In genomic region chr1:133713009-133713370, GRCm38 (mm10) we compare ENCODE assay signal across 11 mouse cellular contexts. TPM values are rescaled to one million over a fixed set of nuclear protein-coding genes. Genes with fewer than 3 reads are reported as not detected.
DNase-seq lines count a peak whose midpoint lies in the region; ATAC-seq lines count a peak whose summit lies in the region.
"Had no signal": no experiment of that assay in that cellular context is flagged by ENCODE, and none has a peak within 500 bp of the region (broad histone marks: within the 10 kb centered on the region; RNA-seq: fewer than 3 reads in every experiment).

No protein-coding gene starts in this region.

- no peak overlapping the region for H3K4me3 ChIP-seq in midbrain, embryonic 14.5 days (replicated peaks; ENCODE audit: low read depth, low read length)
- no peak overlapping the region for H3K4me3 ChIP-seq in midbrain, embryonic 15.5 days
- no peak overlapping the region for H3K4me3 ChIP-seq in embryonic facial prominence, embryonic 15.5 days (replicated peaks)
- H3K4me3 ChIP-seq in lung, embryonic 16.5 days (ENCODE audit: low read length) = no peak overlapping the region
- H3K4me3 ChIP-seq in heart, embryonic 12.5 days = no peak overlapping the region

- H3K4me2 ChIP-seq in midbrain, embryonic 14.5 days (ENCODE audit: low read length) = no peak overlapping the region
- no peak overlapping the region for H3K4me2 ChIP-seq in midbrain, embryonic 15.5 days
- no peak overlapping the region for H3K4me2 ChIP-seq in embryonic facial prominence, embryonic 15.5 days (replicated peaks)
- no peak overlapping the region for H3K4me2 ChIP-seq in lung, embryonic 16.5 days (ENCODE audit: low read depth, low read length)
- no peak overlapping the region for H3K4me2 ChIP-seq in heart, embryonic 12.5 days

- no peak for ATAC-seq in midbrain, embryonic 14.5 days (ENCODE audit: low FRiP score, low TSS enrichment)
- ATAC-seq in midbrain, embryonic 15.5 days (replicated peaks) = no peak
- no peak for ATAC-seq in embryonic facial prominence, embryonic 15.5 days (ENCODE audit: insufficient number of reproducible peaks, low FRiP score, low TSS enrichment, low read depth)
- 0 out of 2 replicates have a peak, but pooled peaks have one; percentile 18 for ATAC-seq in lung, embryonic 16.5 days (ENCODE audit: low read depth)
- ATAC-seq in heart, embryonic 12.5 days (ENCODE audit: insufficient number of reproducible peaks, low FRiP score) = no peak

- no peaks in the 10 kb centered on the region for H3K27me3 ChIP-seq in midbrain, embryonic 14.5 days (ENCODE audit: control insufficient read depth, insufficient read depth, low read length)
- H3K27me3 ChIP-seq in midbrain, embryonic 15.5 days (replicated peaks) = no peaks in the 10 kb centered on the region
- H3K27me3 ChIP-seq in embryonic facial prominence, embryonic 15.5 days = no peaks in the 10 kb centered on the region
- H3K27me3 ChIP-seq in lung, embryonic 16.5 days (ENCODE audit: control insufficient read depth, insufficient read depth, low read depth, low read length) = no peaks in the 10 kb centered on the region
- H3K27me3 ChIP-seq in heart, embryonic 12.5 days (replicated peaks) = no peaks in the 10 kb centered on the region

- H3K27ac ChIP-seq in midbrain, embryonic 14.5 days (replicated peaks; ENCODE audit: low read depth, low read length) = no peak overlapping the region
- H3K27ac ChIP-seq in midbrain, embryonic 15.5 days = no peak overlapping the region
- peak overlapping the region; percentile 51; the same call in 1 of the 2 replicates for H3K27ac ChIP-seq in embryonic facial prominence, embryonic 15.5 days (replicated peaks)
- no peak overlapping the region for H3K27ac ChIP-seq in lung, embryonic 16.5 days (ENCODE audit: low read length)
- no peak overlapping the region for H3K27ac ChIP-seq in heart, embryonic 12.5 days (ENCODE audit: poor library complexity, severe bottlenecking)

- H3K4me1 ChIP-seq in midbrain, embryonic 14.5 days (ENCODE audit: control insufficient read depth, insufficient read depth, low read length) = peaks cover 6% of the 10 kb centered on the region; the same call in 1 of the 2 replicates
- H3K4me1 ChIP-seq in midbrain, embryonic 15.5 days = peaks cover 6% of the 10 kb centered on the region; the same call in 1 of the 2 replicates
- peaks cover 21% of the 10 kb centered on the region for H3K4me1 ChIP-seq in embryonic facial prominence, embryonic 15.5 days
- peaks cover 9% of the 10 kb centered on the region; the same call in 1 of the 2 replicates for H3K4me1 ChIP-seq in lung, embryonic 16.5 days (replicated peaks; ENCODE audit: control insufficient read depth, insufficient read depth, low read length)
- H3K4me1 ChIP-seq in heart, embryonic 12.5 days (replicated peaks) = peaks cover 4% of the 10 kb centered on the region; the same call in 1 of the 2 replicates

- H3K9ac ChIP-seq in midbrain, embryonic 14.5 days (replicated peaks; ENCODE audit: low read length) = no peak overlapping the region
- H3K9ac ChIP-seq in midbrain, embryonic 15.5 days = no peak overlapping the region
- H3K9ac ChIP-seq in embryonic facial prominence, embryonic 15.5 days = no peak overlapping the region
- no peak overlapping the region for H3K9ac ChIP-seq in lung, embryonic 16.5 days (ENCODE audit: low read length)
- H3K9ac ChIP-seq in heart, embryonic 12.5 days = no peak overlapping the region

- no peaks in the 10 kb centered on the region for H3K9me3 ChIP-seq in midbrain, embryonic 14.5 days (ENCODE audit: control insufficient read depth, low read length)
- no peaks in the 10 kb centered on the region for H3K9me3 ChIP-seq in midbrain, embryonic 15.5 days
- no peaks in the 10 kb centered on the region for H3K9me3 ChIP-seq in embryonic facial prominence, embryonic 15.5 days (replicated peaks)
- H3K9me3 ChIP-seq in lung, embryonic 16.5 days (ENCODE audit: control insufficient read depth, low read length) = no peaks in the 10 kb centered on the region
- H3K9me3 ChIP-seq in heart, embryonic 12.5 days (replicated peaks) = no peaks in the 10 kb centered on the region

- peaks cover 11% of the 10 kb centered on the region; the same call in 1 of the 2 replicates for H3K36me3 ChIP-seq in midbrain, embryonic 14.5 days (ENCODE audit: control insufficient read depth, insufficient read depth, low read length)
- no peaks in the 10 kb centered on the region; the same call in 1 of the 2 replicates for H3K36me3 ChIP-seq in midbrain, embryonic 15.5 days (replicated peaks)
- H3K36me3 ChIP-seq in embryonic facial prominence, embryonic 15.5 days = peaks cover 23% of the 10 kb centered on the region
- no peaks in the 10 kb centered on the region for H3K36me3 ChIP-seq in lung, embryonic 16.5 days (ENCODE audit: control insufficient read depth, insufficient read depth, low read length)
- peaks cover 64% of the 10 kb centered on the region for H3K36me3 ChIP-seq in heart, embryonic 12.5 days

- 36% methylated on average over 2 of the region's 2 CpGs for WGBS in midbrain, embryonic 14.5 days
- WGBS in midbrain, embryonic 15.5 days = 34% methylated on average over 2 of the region's 2 CpGs
- 43% methylated on average over 2 of the region's 2 CpGs for WGBS in embryonic facial prominence, embryonic 15.5 days
- 43% methylated on average over 2 of the region's 2 CpGs for WGBS in lung, embryonic 16.5 days
- 40% methylated on average over 2 of the region's 2 CpGs for WGBS in heart, embryonic 12.5 days

- peak; percentile 15 for DNase-seq in gastrocnemius, adult 18-20 months (ENCODE audit: low spot score)
- no peak for DNase-seq in gastrocnemius, adult 8-10 months (ENCODE audit: low spot score in 2 of 2)
- peak; percentile 48 for DNase-seq in midbrain, embryonic 14.5 days
- DNase-seq in heart, adult 9 months (ENCODE audit: low spot score in 2 of 2) = no peak
- DNase-seq: gastrocnemius, postnatal 10 days; layer of hippocampus, postnatal 36 days; thymus, postnatal 4 days had no signal

RNA-seq across cellular contexts. Expression of gene Lax1, which starts 23.1 kb away (rescaled TPM):
- not detected for total RNA-seq in gastrocnemius, adult 18-20 months (2021)
- total RNA-seq in gastrocnemius, adult 8-10 months (2022) = not detected
- polyA plus RNA-seq in midbrain, embryonic 14.5 days (2014; fragmentation: Nextera tagmentation; extraction: Ambion mirVana) = not detected in 2 replicates
- 0.09 and 0.14 TPM in 2 replicates for polyA plus RNA-seq in midbrain, embryonic 15.5 days (2015; fragmentation: Nextera tagmentation; extraction: Ambion mirVana)
- 0.45 and 0.53 TPM in 2 replicates for polyA plus RNA-seq in embryonic facial prominence, embryonic 15.5 days (2015; fragmentation: Nextera tagmentation; extraction: Ambion mirVana)
- 0.26 and 0.44 TPM in 2 replicates for polyA plus RNA-seq in lung, embryonic 16.5 days (2015; fragmentation: Nextera tagmentation; extraction: Ambion mirVana)
- 0.50 and 0.53 TPM in 2 replicates for polyA plus RNA-seq in heart, embryonic 12.5 days (2016; fragmentation: Nextera tagmentation; extraction: Ambion mirVana)
- total RNA-seq: layer of hippocampus, postnatal 36 days had no signal

RNA-seq across cellular contexts. Expression of gene Gm38394, which starts 51.9 kb away (rescaled TPM):
- 10 to 100 TPM; 25.6 to 26.2 TPM for total RNA-seq in gastrocnemius, adult 18-20 months (2021)
- 10 to 100 TPM; 25.4 to 32.7 (median 26.1) TPM for total RNA-seq in gastrocnemius, adult 8-10 months (2022)
- 5.2 and 6.3 TPM in 2 replicates for polyA plus RNA-seq in midbrain, embryonic 14.5 days (2014; fragmentation: Nextera tagmentation; extraction: Ambion mirVana)
- polyA plus RNA-seq in midbrain, embryonic 15.5 days (2015; fragmentation: Nextera tagmentation; extraction: Ambion mirVana) = 2.6 and 3.1 TPM in 2 replicates
- 5.5 and 6.6 TPM in 2 replicates for polyA plus RNA-seq in embryonic facial prominence, embryonic 15.5 days (2015; fragmentation: Nextera tagmentation; extraction: Ambion mirVana)
- 5.4 TPM in 2 replicates for polyA plus RNA-seq in lung, embryonic 16.5 days (2015; fragmentation: Nextera tagmentation; extraction: Ambion mirVana)
- 6.2 and 6.8 TPM in 2 replicates for polyA plus RNA-seq in heart, embryonic 12.5 days (2016; fragmentation: Nextera tagmentation; extraction: Ambion mirVana)

RNA-seq across cellular contexts. Expression of gene Zbed6, which starts 52.3 kb away (rescaled TPM):
- total RNA-seq in gastrocnemius, adult 18-20 months (2021) = 1 to 10 TPM; 4.8 to 6.1 TPM
- total RNA-seq in gastrocnemius, adult 8-10 months (2022) = 1 to 10 TPM; 5.3 to 9.9 (median 8.6) TPM
- polyA plus RNA-seq in midbrain, embryonic 14.5 days (2014; fragmentation: Nextera tagmentation; extraction: Ambion mirVana) = 0.61 TPM in 1 of 2 replicates, not detected in the other
- polyA plus RNA-seq in midbrain, embryonic 15.5 days (2015; fragmentation: Nextera tagmentation; extraction: Ambion mirVana) = not detected in 2 replicates
- polyA plus RNA-seq in embryonic facial prominence, embryonic 15.5 days (2015; fragmentation: Nextera tagmentation; extraction: Ambion mirVana) = not detected in 2 replicates
- polyA plus RNA-seq in lung, embryonic 16.5 days (2015; fragmentation: Nextera tagmentation; extraction: Ambion mirVana) = not detected in 2 replicates
- polyA plus RNA-seq in heart, embryonic 12.5 days (2016; fragmentation: Nextera tagmentation; extraction: Ambion mirVana) = not detected in 2 replicates

Comparison
In these comparisons a context has a peak if more than half of its experiments do, and no peak if none do; other contexts are left out.
1. DNase-seq: peak in gastrocnemius, adult 18-20 months (single experiment) and midbrain, embryonic 14.5 days (single experiment); none in gastrocnemius, adult 8-10 months (0 of 2) and heart, adult 9 months (0 of 2).